Mouse (Mus musculus) inflammation-experienced regulatory T-cells, adult 16 weeks (primary cell): ENCODE data around the gene Plagl1. TPM values are rescaled to one million over a fixed set of nuclear protein-coding genes. Genes with fewer than 3 reads are reported as not detected.

Experiments
- polyA plus RNA-seq: library from polyadenylated mRNA; unstranded; fragments of 100-300 nt; shearing (Covaris generic); gene quantifications from one replicate; pipeline ENCODE4 v1.2.1, GENCODE M21; 2017

Gene Plagl1
- 11.1 TPM for polyA plus RNA-seq

DNA sequence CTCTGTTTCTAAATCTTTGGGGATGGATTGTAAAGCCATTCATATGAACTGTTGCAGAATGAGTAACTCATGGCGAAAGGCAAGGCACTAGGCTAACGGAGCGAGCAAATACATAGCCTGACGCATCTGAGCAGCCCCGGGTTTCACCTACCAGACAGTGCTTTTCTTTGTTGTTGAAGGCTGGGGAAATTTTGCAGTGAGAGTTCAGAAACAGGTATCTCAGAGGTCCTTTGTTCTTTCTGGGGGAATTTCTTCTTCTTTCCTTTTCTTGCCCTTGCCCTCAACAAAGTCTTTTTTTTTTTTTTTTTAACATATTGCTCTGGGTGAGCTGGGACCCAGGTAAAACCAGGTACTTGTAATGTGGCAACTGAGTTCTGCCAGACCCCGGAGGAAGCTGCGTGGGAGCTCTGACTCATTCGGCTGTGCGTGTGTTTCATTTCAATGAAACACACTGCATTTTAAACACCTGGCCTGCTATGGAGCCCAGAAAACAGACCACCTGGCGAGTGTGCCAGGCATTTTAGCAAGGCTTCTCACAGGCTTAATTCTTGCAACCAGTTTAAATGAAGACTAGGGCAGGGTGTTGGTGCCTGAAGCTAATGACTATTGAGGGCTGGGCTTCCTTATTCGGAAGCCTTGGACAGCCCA, at the start of gene Plagl1:
Gene Plagl1, plus strand, starts transcription at position 484 of the 648 bp plus-strand sequence.

GRCm38 (mm10) chr10:13177973-13178624, 117.8 kb downstream of the Plagl1 start, which contains the start of gene Zc2hc1b:
Gene Zc2hc1b (minus strand): TSS chr10:13178023.

Other genes with a start within 250 kb of the Plagl1 start
- gene Utrn, start 191.1 kb upstream of the Plagl1 start, polyA plus RNA-seq, result 483 TPM
- 50.3 TPM for gene Stx11, start 96.2 kb upstream of the Plagl1 start, polyA plus RNA-seq
- gene Sf3b5, start 55.2 kb upstream of the Plagl1 start, polyA plus RNA-seq, result 34.9 TPM
- not detected for gene Zc2hc1b, start 117.5 kb downstream of the Plagl1 start, polyA plus RNA-seq
- gene Ltv1, start 132.7 kb downstream of the Plagl1 start, polyA plus RNA-seq, result 56.4 TPM